Mouse (Mus musculus) gastrocnemius, postnatal 4 days (tissue): ENCODE data around the gene Stk36. TPM values are rescaled to one million over a fixed set of nuclear protein-coding genes. Genes with fewer than 3 reads are reported as not detected.

Experiments
- DNase-seq, 2 experiments: peaks; one replicate each; pipeline ENCODE4 v3.0.0; 2021 to 2022; ENCODE audit warnings: low spot score in 2 of 2, mixed read lengths in 2 of 2
- microRNA-seq: library from miRNA; unstranded; fragments of <30 nt; microRNA quantifications from one replicate; pipeline ENCODE4 v1.2.0, GENCODE M21; 2021
- total RNA-seq, 2 experiments: library from RNA; stranded (reverse); gene quantifications; 2 replicates each; pipeline ENCODE4 v1.2.3; 2021

Stk36 gene
- total RNA-seq, 2 experiments from 2014 or later, result 2.8 to 3.0 TPM

DNA sequence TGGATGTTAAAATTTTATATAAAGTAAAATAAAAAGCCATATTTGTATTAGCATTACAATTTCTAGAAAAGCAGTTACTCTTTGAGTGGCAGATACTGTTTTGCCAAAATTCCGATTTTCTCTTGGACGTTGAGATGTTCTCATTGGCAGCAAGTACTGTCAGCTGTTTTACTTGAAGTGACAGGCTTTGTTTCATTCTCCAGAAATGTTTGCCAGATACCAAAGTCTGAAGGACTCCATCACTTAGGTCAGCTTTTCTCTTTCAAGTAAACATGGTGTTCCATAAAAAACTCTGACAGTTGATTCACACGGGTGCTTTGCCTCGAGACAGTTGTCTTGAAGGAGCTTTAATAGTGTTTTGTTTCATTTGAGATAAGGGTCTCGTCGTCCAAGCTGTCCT is 63.9 kb downstream of the Stk36 start:
- no peak for DNase-seq

DNA sequence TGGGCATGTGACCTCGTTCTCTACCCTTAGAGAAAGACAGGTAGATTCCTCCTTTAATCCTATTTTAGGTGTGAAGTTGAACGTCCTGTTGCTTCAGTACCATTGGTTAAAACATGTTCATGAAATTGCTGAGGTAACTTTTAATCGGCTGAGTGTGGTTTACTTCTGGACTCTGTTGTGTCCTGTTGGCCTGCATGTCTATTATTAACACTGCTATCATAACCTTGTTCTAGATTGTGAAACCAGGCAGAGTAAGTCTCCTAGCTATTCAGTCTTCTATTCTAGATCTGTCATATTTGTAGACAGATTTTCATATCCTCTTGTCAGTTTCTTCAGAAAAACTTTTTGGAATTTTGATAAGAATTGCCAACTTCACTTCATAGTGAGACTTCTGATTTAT is 67.1 kb downstream of the Stk36 start:
- no peak for DNase-seq

DNA sequence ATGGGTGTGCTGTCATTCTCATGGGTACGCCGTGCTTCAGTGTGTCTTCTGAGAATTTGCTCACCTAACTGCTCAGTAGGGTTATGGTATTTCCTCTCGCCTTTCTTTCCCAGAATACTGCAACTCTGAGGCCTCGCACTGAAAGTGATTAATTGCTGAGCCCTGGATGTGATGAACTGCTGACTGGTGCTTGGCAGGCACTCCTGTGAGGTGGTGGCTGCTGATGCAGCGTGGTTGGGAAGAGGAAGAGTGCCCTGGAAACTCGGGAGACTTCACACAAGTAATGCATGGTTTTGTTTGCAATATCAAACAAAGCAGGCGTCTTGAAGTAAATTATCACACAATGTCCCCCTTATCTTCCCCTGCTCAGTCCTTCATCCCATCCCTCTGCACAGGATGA is 71.5 kb downstream of the Stk36 start:
- no peak for DNase-seq

DNA sequence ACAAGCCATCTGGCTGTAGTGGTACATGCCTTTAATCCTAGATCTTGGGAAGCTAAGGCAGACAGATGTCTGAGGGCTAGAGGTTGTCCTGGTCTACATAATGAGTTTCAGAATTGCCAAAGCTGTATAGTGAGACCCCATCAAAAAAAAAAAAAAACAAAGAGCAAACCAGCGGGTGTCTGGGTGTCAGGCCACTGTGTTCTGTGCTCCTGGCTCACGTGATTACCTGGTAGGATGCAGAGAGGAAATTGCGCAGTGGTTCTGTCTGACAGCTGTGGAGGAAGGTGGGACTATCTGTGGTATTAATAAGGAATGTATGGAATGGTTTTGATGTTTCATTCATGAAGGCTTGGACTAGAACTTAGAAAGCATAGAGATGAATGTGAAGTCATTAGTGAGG is 75.6 kb downstream of the Stk36 start:
- DNase-seq, result no peak

DNA sequence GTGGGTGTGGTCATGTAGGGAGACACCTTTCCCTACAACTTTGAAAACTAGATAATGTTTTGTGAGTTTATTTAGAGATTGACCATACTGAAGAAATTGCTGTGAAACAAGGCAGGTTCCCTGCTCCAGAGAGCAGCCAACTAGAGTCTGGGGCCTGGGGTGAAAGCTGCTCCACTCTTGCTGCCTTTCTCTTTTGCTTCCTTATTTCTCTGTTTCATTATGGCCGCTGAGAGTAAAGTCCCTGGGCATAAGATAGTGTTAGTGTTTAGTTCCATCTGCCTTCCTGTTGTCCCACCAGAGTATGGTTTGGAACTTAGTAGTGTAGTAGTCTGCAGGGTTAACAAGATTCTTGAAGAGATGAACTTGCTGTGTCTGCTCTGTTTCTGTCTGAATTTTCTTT is 76.6 kb downstream of the Stk36 start:
- DNase-seq, result no peak

Small RNA genes within 50 kb of the gene (microRNA-seq; reads per million reads assigned to microRNA genes)
- not detected for gene Gm25035

Other genes with a start within 250 kb of the Stk36 start
- under 1 TPM; 0.23 to 0.25 TPM for gene Catip, start 239.3 kb upstream of the Stk36 start, total RNA-seq
- 1 to 10 TPM; 4.5 to 4.6 TPM for gene Slc11a1, start 226.2 kb upstream of the Stk36 start, total RNA-seq
- gene Ctdsp1, start 209.9 kb upstream of the Stk36 start, total RNA-seq, result 100 to 1,000 TPM; 109 to 135 TPM
- gene Vil1, start 192.1 kb upstream of the Stk36 start, total RNA-seq, result under 1 TPM; 0.13 to 0.66 TPM
- gene Cnot9, start 95.4 kb upstream of the Stk36 start, total RNA-seq, result 10 to 100 TPM; 30.0 to 30.2 TPM
- gene Plcd4, start 58.6 kb upstream of the Stk36 start, total RNA-seq, result 10 to 100 TPM; 40.6 to 44.9 TPM
- 10 to 100 TPM; 19.7 to 20.5 TPM for gene Usp37, start 57.2 kb upstream of the Stk36 start, total RNA-seq
- 10 to 100 TPM; 12.5 to 14.3 TPM for gene Zfp142, start 13.2 kb upstream of the Stk36 start, total RNA-seq
- 10 to 100 TPM; 14.2 to 14.6 TPM for gene Bcs1l, start 13.2 kb upstream of the Stk36 start, total RNA-seq
- 10 to 100 TPM; 24.5 to 33.1 TPM for gene Rnf25, start within 50 bp of the Stk36 start, total RNA-seq
- gene Ttll4, start 60.3 kb downstream of the Stk36 start, total RNA-seq, result 10 to 100 TPM; 19.5 to 20.5 TPM
- gene Cyp27a1, start 112.1 kb downstream of the Stk36 start, total RNA-seq, result 1 to 10 TPM; 6.5 to 6.7 TPM
- gene Prkag3, start 147.8 kb downstream of the Stk36 start, total RNA-seq, result 10 to 100 TPM; 26.1 to 29.4 TPM
- gene Wnt6, start 170.4 kb downstream of the Stk36 start, total RNA-seq, result 1 to 10 TPM; 1.1 to 1.8 TPM
- gene Wnt10a, start 190.1 kb downstream of the Stk36 start, total RNA-seq, result under 1 TPM; 0.13 to 0.27 TPM